In the genomic region with DNA sequence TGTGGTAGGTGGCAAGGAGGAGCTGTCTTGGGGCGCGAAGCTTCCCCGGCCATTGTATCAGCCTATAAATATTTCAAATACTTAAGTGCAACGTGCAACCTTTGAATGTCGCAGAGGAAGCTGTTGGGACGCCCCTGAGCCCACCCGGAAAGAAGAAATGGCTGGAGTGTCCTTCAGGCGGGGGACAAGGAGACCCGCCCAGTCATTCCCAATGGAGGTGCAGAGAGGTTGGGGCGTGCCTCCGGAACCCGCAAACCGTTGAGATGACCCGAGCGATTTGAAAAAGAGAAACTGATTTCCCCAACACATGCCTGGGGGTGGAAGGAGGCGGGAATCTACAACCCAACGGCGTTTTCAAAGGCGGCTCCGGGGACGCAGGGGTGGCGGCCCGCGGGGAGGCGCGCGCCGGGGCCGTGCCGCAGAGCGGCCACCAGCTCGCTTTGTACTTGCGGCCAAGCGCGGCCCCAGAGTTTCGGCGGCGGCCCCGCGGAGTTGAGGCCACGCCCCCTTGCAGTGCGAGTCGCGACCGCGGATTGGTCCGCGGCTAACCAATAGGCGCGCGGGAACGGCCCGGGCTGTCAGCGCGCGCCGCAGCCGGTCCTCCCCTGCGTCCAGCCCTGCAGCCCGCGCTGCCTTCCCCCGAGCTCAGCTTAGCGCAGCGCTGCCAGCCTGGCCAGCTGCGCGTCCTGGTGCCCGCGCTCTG, we compare ENCODE assay signal across 7 mouse cellular contexts.
DNase-seq lines count a peak whose midpoint lies in the region; ATAC-seq and TF ChIP-seq lines count a peak whose summit lies in the region.

No protein-coding gene starts in this region.

- under 1% methylated on average over 52 of the region's 68 CpGs for WGBS in embryonic facial prominence, embryonic 11.5 days
- WGBS in limb, embryonic 11.5 days, result under 1% methylated on average over 68 of the region's 68 CpGs
- whole genome bisulfite sequencing in midbrain, embryonic 13.5 days, result under 1% methylated on average over 66 of the region's 68 CpGs
- WGBS in small intestine, adult 2 months, result under 1% methylated on average over 68 of the region's 68 CpGs

- H3K4me3 ChIP-seq in embryonic facial prominence, embryonic 11.5 days (ENCODE audit: low read depth, low read length), result peak overlapping the region; percentile 38
- peak overlapping the region; percentile 46 for H3K4me3 ChIP-seq in limb, embryonic 11.5 days (ENCODE audit: low read depth, low read length)
- H3K4me3 ChIP-seq in midbrain, embryonic 13.5 days (replicated peaks), result peak overlapping the region; percentile 52
- H3K4me3 ChIP-seq in small intestine, adult 2 months (ENCODE audit: low read depth, low read length), result peak overlapping the region; percentile 66

- H3K27me3 ChIP-seq in embryonic facial prominence, embryonic 11.5 days (ENCODE audit: control insufficient read depth, insufficient read depth, low read length), result peaks cover 28% of the 10 kb centered on the region
- peaks cover 32% of the 10 kb centered on the region for H3K27me3 ChIP-seq in limb, embryonic 11.5 days (ENCODE audit: control insufficient read depth, insufficient read depth, low read length)
- H3K27me3 ChIP-seq in midbrain, embryonic 13.5 days, result peaks cover 32% of the 10 kb centered on the region
- H3K27me3 ChIP-seq in small intestine, adult 2 months (ENCODE audit: control insufficient read depth, insufficient read depth, low read length), result peaks cover 8% of the 10 kb centered on the region; the same call in 1 of the 2 replicates

- ATAC-seq in embryonic facial prominence, embryonic 11.5 days (replicated peaks; ENCODE audit: insufficient number of reproducible peaks, low FRiP score, low TSS enrichment, low read depth), result peak; percentile 93
- ATAC-seq in limb, embryonic 11.5 days (ENCODE audit: insufficient number of reproducible peaks, low FRiP score, low TSS enrichment, low read depth), result peak; percentile 92
- peak; percentile 97 for ATAC-seq in midbrain, embryonic 13.5 days

- peak; percentile 96 to 97 for DNase-seq in adrenal gland, postnatal 36 days
- peak; percentile 96 for DNase-seq in embryonic facial prominence, embryonic 11.5 days (ENCODE audit: low spot score)
- peak; percentile 100 for DNase-seq in heart, adult 11 months
- DNase-seq in kidney, adult 11 months, result peak; percentile 87
- peak; percentile 93 for DNase-seq in limb, embryonic 11.5 days (ENCODE audit: low spot score)

- peak overlapping the region; percentile 57 for H3K9ac ChIP-seq in embryonic facial prominence, embryonic 11.5 days (replicated peaks; ENCODE audit: low read length)
- peak overlapping the region; percentile 68 for H3K9ac ChIP-seq in limb, embryonic 11.5 days (ENCODE audit: low read length)
- peak overlapping the region; percentile 74 for H3K9ac ChIP-seq in midbrain, embryonic 13.5 days (replicated peaks)

- TF ChIP-seq POLR2A in small intestine, adult 2 months (IDR thresholded peaks at IDR 0.05; ENCODE audit: low read depth, low read length), result no peak; the same call in 1 of the 2 replicates

- H3K9me3 ChIP-seq in embryonic facial prominence, embryonic 11.5 days (replicated peaks; ENCODE audit: control insufficient read depth, low read length), result no peaks in the 10 kb centered on the region
- no peaks in the 10 kb centered on the region for H3K9me3 ChIP-seq in limb, embryonic 11.5 days (ENCODE audit: control insufficient read depth, low read length)
- no peaks in the 10 kb centered on the region for H3K9me3 ChIP-seq in midbrain, embryonic 13.5 days

- peak overlapping the region; percentile 97 for H3K4me2 ChIP-seq in embryonic facial prominence, embryonic 11.5 days (ENCODE audit: low read depth, low read length)
- peak overlapping the region; percentile 99 for H3K4me2 ChIP-seq in limb, embryonic 11.5 days (ENCODE audit: low read depth, severe bottlenecking)
- H3K4me2 ChIP-seq in midbrain, embryonic 13.5 days (replicated peaks), result peak overlapping the region; percentile 99

- no peaks in the 10 kb centered on the region for H3K36me3 ChIP-seq in embryonic facial prominence, embryonic 11.5 days (replicated peaks; ENCODE audit: control insufficient read depth, insufficient read depth, low read depth, low read length)
- no peaks in the 10 kb centered on the region for H3K36me3 ChIP-seq in limb, embryonic 11.5 days (ENCODE audit: control insufficient read depth, insufficient read depth, low read length)
- no peaks in the 10 kb centered on the region for H3K36me3 ChIP-seq in midbrain, embryonic 13.5 days
- H3K36me3 ChIP-seq in small intestine, adult 2 months (ENCODE audit: control insufficient read depth, insufficient read depth, low read length), result no peaks in the 10 kb centered on the region

- peaks cover 3% of the 10 kb centered on the region; the same call in 1 of the 2 replicates for H3K4me1 ChIP-seq in embryonic facial prominence, embryonic 11.5 days (ENCODE audit: control insufficient read depth, insufficient read depth, low read length)
- peaks cover 6% of the 10 kb centered on the region; the same call in 1 of the 2 replicates for H3K4me1 ChIP-seq in limb, embryonic 11.5 days (ENCODE audit: control insufficient read depth, insufficient read depth, low read length)
- peaks cover 49% of the 10 kb centered on the region for H3K4me1 ChIP-seq in midbrain, embryonic 13.5 days (replicated peaks)
- peaks cover 14% of the 10 kb centered on the region for H3K4me1 ChIP-seq in small intestine, adult 2 months (ENCODE audit: control insufficient read depth, insufficient read depth, insufficient read length, low read length)

- no peak for TF ChIP-seq CTCF in small intestine, adult 2 months (IDR thresholded peaks at IDR 0.05; ENCODE audit: extremely low read depth, insufficient read length, insufficient replicate concordance, low read depth, low read length)

- H3K27ac ChIP-seq in embryonic facial prominence, embryonic 11.5 days (replicated peaks; ENCODE audit: low read depth, low read length), result no peak overlapping the region
- no peak overlapping the region for H3K27ac ChIP-seq in limb, embryonic 11.5 days (replicated peaks; ENCODE audit: low read depth, low read length)
- peak overlapping the region; percentile 62 for H3K27ac ChIP-seq in midbrain, embryonic 13.5 days
- H3K27ac ChIP-seq in small intestine, adult 2 months (ENCODE audit: insufficient read depth, low read depth, low read length), result no peak overlapping the region
